Mouse (Mus musculus): ENCODE data around the gene Taar2. TPM values are rescaled to one million over a fixed set of nuclear protein-coding genes. Genes with fewer than 3 reads are reported as not detected.

Gene Taar2
- total and polyA plus RNA-seq, 3 experiments = not detected

DNA sequence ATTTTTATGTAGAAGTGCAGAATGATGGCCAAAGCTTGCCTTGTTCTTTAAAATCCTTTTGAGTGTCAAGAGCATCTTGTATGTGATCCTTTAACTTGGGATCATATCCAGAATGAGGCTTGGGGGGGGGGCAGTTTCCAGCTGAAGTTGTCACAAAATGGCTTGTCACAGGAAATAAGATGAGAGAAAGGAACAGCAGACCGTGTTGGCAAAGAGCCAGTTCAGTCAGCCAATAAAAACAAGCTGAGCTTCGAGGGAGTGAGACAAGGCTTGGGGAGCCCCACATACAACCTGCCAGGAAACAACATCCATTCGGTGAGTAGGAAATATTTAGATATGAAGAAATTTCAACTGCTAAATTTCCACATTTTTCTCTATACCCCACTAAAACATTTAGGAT, 25.1 kb downstream of the Taar2 start:
- TF ChIP-seq RCOR1 (conservative IDR thresholded peaks at IDR 0.05; ENCODE audit: low read depth, low read length) (no peak), MXI1 (IDR thresholded peaks at IDR 0.05; ENCODE audit: low read depth, low read length) (no peak), IRF4 (IDR thresholded peaks at IDR 0.05; ENCODE audit: low read depth, low read length) (no peak), TCF12 (IDR thresholded peaks at IDR 0.05; ENCODE audit: low read depth, low read length) (no peak), GABPA (IDR thresholded peaks at IDR 0.05; ENCODE audit: insufficient replicate concordance, low read depth, low read length) (no peak), UBTF (IDR thresholded peaks at IDR 0.05; ENCODE audit: low read depth, low read length) (no peak), ELF1 (IDR thresholded peaks at IDR 0.05; ENCODE audit: low read depth, low read length) (no peak), MYC (IDR thresholded peaks at IDR 0.05; ENCODE audit: low read depth, low read length) (no peak), SMC3 (IDR thresholded peaks at IDR 0.05; ENCODE audit: low read depth, low read length) (no peak), CTCF (conservative IDR thresholded peaks at IDR 0.05 in 1 of 2, IDR thresholded peaks at IDR 0.05 in 1 of 2; ENCODE audit: low read depth in 2 of 2, low read length in 2 of 2) (no peak), JUN (IDR thresholded peaks at IDR 0.05; ENCODE audit: insufficient read depth, low read depth, low read length) (no peak), NELFE (IDR thresholded peaks at IDR 0.05; ENCODE audit: low read depth, low read length) (no peak), POLR2A (IDR thresholded peaks at IDR 0.05; ENCODE audit: low read depth, low read length) (no peak), NRF1 (IDR thresholded peaks at IDR 0.05; ENCODE audit: low read depth, low read length) (no peak)
- dilution Hi-C loops (cut with MboI; ENCODE audit: extremely low pct_ligation_motif_present, extremely low pct_unique_long_range_greater_than_20kb, low sequenced_read_pairs) = no loop called here
- Histone ChIP-seq H3K4me1 (ENCODE audit: control insufficient read depth in 1 of 2, insufficient read depth in 2 of 2) (peaks cover 4 to 12% of the 10 kb centered on the region in 2 experiments), H3K36me3 (replicated peaks in 1 of 2; ENCODE audit: control insufficient read depth in 1 of 2, insufficient read depth in 1 of 2, low read length in 1 of 2) (no peaks in the 10 kb centered on the region), H3K27me3 (replicated peaks) (no peaks in the 10 kb centered on the region), H3K4me2 (ENCODE audit: insufficient read depth, low read depth, poor library complexity, severe bottlenecking) (no peak overlapping the region), H3K27ac (ENCODE audit: insufficient read depth, low read depth) (no peak overlapping the region), H3K4me3 (replicated peaks in 1 of 3; ENCODE audit: low read depth in 2 of 3, low read length in 2 of 3, poor library complexity in 1 of 3) (no peak overlapping the region), H3K9me3 (replicated peaks; ENCODE audit: low read length) (no peaks in the 10 kb centered on the region), H3K9ac (ENCODE audit: insufficient read depth, low read depth) (no peak overlapping the region), H3K79me2 (replicated peaks; ENCODE audit: control insufficient read depth, extremely low read depth, insufficient read depth, poor library complexity, severe bottlenecking) (no peaks in the 10 kb centered on the region)
- DNase-seq (ENCODE audit: extremely low read depth) = no peak
- in situ Hi-C loops (cut with MboI; ENCODE audit: low pct_ligation_motif_present, low pct_unique_long_range_greater_than_20kb, low sequenced_read_pairs) = loop anchor here (25.0 kb wide), 1 partner anchor 349 kb away; no protein-coding TSS in a partner anchor

DNA sequence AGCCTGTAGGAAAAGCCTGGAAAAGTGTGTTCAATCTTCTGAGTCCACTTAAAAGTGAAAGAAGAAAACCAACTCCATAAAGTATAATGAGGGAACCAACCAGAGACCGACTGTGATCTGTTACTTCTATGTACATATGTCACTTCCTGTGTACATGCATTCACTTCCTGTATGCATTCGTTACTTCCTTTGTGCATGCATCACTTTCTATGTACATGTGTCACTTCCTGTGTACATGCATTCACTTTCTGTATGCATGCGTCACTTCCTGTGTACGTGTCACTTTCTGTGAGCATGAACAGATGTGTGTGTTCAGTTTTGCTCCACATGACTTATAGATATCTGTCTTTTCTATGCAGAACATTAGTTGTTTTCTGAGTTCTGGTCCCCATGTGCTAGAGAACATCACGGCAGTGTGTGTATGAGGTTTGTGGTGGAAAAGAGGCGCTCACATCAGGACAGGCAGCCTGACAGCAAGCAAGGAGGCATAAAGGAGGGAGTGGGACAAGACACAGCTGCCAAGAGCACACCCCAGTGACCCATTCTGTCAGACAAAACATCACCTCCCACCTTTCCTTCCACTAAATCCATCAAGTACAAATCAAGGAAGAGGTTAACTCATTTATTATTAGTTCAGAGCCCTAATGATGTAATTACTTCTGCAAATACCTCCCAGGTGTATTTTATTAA, 26.7 kb downstream of the Taar2 start:
- no peak overlapping the region for H3K27ac ChIP-seq (ENCODE audit: insufficient read depth, low read depth)
- no peak overlapping the region for H3K4me2 ChIP-seq (ENCODE audit: insufficient read depth, low read depth, poor library complexity, severe bottlenecking)
- H3K36me3 ChIP-seq (replicated peaks in 1 of 2; ENCODE audit: control insufficient read depth in 1 of 2, insufficient read depth in 1 of 2, low read length in 1 of 2) = no peaks in the 10 kb centered on the region
- peaks cover 4 to 12% of the 10 kb centered on the region in 2 experiments for H3K4me1 ChIP-seq (ENCODE audit: control insufficient read depth in 1 of 2, insufficient read depth in 2 of 2)
- no peak for TF ChIP-seq KAT2A (IDR thresholded peaks at IDR 0.05; ENCODE audit: insufficient replicate concordance, low read length)
- in situ Hi-C loops (cut with MboI; ENCODE audit: low pct_ligation_motif_present, low pct_unique_long_range_greater_than_20kb, low sequenced_read_pairs) (loop anchor here (25.0 kb wide), 1 partner anchor 347 kb away; no protein-coding TSS in a partner anchor), dilution Hi-C loops (cut with MboI; ENCODE audit: extremely low pct_ligation_motif_present, extremely low pct_unique_long_range_greater_than_20kb, low sequenced_read_pairs) (no loop called here)
- no peaks in the 10 kb centered on the region for H3K27me3 ChIP-seq (replicated peaks)
- H3K4me3 ChIP-seq (replicated peaks in 1 of 3; ENCODE audit: low read depth in 2 of 3, low read length in 2 of 3, poor library complexity in 1 of 3) = no peak overlapping the region
- no peak overlapping the region for H3K9ac ChIP-seq (ENCODE audit: insufficient read depth, low read depth)
- H3K79me2 ChIP-seq (replicated peaks; ENCODE audit: control insufficient read depth, extremely low read depth, insufficient read depth, poor library complexity, severe bottlenecking) = no peaks in the 10 kb centered on the region
- DNase-seq (ENCODE audit: extremely low read depth) = no peak
- no peaks in the 10 kb centered on the region for H3K9me3 ChIP-seq (replicated peaks; ENCODE audit: low read length)
